Mouse (Mus musculus) liver, adult 2 months (tissue): ENCODE results near the gene Slc41a3.

Experiments
- CTCF ChIP-seq: fragments of 200-500 bp; IDR thresholded peaks from 2 replicates; pipeline ENCODE4 v1.5.1; 2011; ENCODE audit warnings: low read depth, low read length, control low read depth
- POLR2A ChIP-seq: fragments of 200-500 bp; IDR thresholded peaks from 2 replicates; pipeline ENCODE4 v1.6.1; 2011; ENCODE audit warnings: low read length, control low read depth; ENCODE audit not compliant: insufficient read depth; ENCODE audit errors: extremely low read depth

GRCm38 (mm10) chr6:90621584-90621890 lies 17.0 kb downstream of the Slc41a3 start:
- TF ChIP-seq CTCF (no peak), POLR2A (no peak)
